Mouse (Mus musculus): ENCODE results near the gene Cactin. TPM values are rescaled to one million over a fixed set of nuclear protein-coding genes. Genes with fewer than 3 reads are reported as not detected.
A peak's percentile ranks its signal among the peaks of the same experiment; 100 is the strongest.

The Cactin gene
- polyA plus RNA-seq, 1 experiment from 2014 or later: 15.0 TPM

GRCm38 (mm10) chr10:81363436-81364346 lies 42.8 kb downstream of the Cactin start:
- Histone ChIP-seq H3K36me3 (ENCODE audit: control insufficient read depth, insufficient read depth) (peaks cover 44% of the 10 kb centered on the region), H3K4me2 (replicated peaks; ENCODE audit: low read depth) (peak overlapping the region; percentile 57), H3K4me3 (ENCODE audit: low read depth, low read length) (peak overlapping the region; percentile 16; the same call in 1 of the 2 replicates), H3K27ac (ENCODE audit: low read depth, low read length) (no peak overlapping the region), H3K9me3 (ENCODE audit: control insufficient read depth) (no peaks in the 10 kb centered on the region), H3K4me1 (replicated peaks; ENCODE audit: control insufficient read depth, insufficient read depth, low read length) (peaks cover 35% of the 10 kb centered on the region), H3K9ac (ENCODE audit: low read depth, low read length) (no peak overlapping the region; the same call in 1 of the 2 replicates), H3K27me3 (replicated peaks; ENCODE audit: control insufficient read depth, insufficient read depth, low read length) (no peaks in the 10 kb centered on the region)
- no peak for TF ChIP-seq CTCF (IDR thresholded peaks at IDR 0.05; ENCODE audit: low read depth)
- 23% methylated on average over 54 of the region's 54 CpGs for WGBS
- ATAC-seq: no peak

DNA sequence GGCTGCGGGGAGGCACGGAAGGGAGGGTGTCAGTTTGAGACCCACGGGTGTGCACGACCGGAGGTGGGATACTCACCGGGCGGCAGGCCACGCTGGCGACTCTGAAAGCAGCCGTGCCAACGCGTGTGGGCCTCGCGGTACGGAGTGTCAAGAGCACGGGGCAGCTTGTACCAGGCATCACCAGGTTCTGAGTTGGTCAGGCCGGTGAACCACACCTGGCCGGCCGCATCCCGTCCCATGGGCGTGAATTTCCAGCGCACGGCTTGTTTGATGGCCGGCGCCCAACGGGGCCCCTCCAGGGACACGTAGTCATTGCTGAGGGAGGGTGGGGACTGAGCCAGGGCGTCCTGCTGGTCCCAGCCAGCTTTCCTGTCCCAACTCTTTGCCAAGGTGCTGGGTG lies 43.8 kb downstream of the Cactin start:
- H3K9me3 ChIP-seq (ENCODE audit: control insufficient read depth): no peaks in the 10 kb centered on the region
- peaks cover 54% of the 10 kb centered on the region for H3K36me3 ChIP-seq (ENCODE audit: control insufficient read depth, insufficient read depth)
- 18% methylated on average over 28 of the region's 28 CpGs for WGBS
- peak overlapping the region; percentile 16; the same call in 1 of the 2 replicates for H3K4me3 ChIP-seq (ENCODE audit: low read depth, low read length)
- H3K4me1 ChIP-seq (replicated peaks; ENCODE audit: control insufficient read depth, insufficient read depth, low read length): peaks cover 34% of the 10 kb centered on the region
- no peak for ATAC-seq
- H3K27ac ChIP-seq (ENCODE audit: low read depth, low read length): no peak overlapping the region
- TF ChIP-seq CTCF (IDR thresholded peaks at IDR 0.05; ENCODE audit: low read depth): no peak
- H3K9ac ChIP-seq (ENCODE audit: low read depth, low read length): no peak overlapping the region
- peak overlapping the region; percentile 57 for H3K4me2 ChIP-seq (replicated peaks; ENCODE audit: low read depth)
- no peaks in the 10 kb centered on the region for H3K27me3 ChIP-seq (replicated peaks; ENCODE audit: control insufficient read depth, insufficient read depth, low read length)

DNA sequence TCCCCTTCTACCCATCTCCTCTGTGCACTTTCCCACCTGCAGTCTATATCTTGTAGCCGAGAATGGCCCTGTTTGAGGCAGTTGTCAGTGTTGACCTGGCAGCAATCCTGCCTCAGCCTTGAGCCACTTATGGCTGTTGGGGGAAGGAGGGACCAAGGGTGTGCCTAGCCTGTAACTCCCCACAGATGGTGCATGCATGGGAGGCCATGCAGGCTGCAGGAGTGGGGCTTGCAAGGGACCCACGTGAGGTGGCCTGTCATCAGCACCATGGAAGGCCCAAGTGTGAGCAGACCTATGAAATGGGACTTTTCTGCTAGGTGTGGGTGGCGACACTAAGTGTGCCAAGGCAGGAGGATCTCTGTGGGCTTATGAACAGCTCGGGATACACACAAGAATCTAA lies 44.2 kb downstream of the Cactin start:
- H3K4me3 ChIP-seq (ENCODE audit: low read depth, low read length): no peak overlapping the region
- H3K4me1 ChIP-seq (replicated peaks; ENCODE audit: control insufficient read depth, insufficient read depth, low read length): peaks cover 34% of the 10 kb centered on the region
- no peak for TF ChIP-seq CTCF (IDR thresholded peaks at IDR 0.05; ENCODE audit: low read depth)
- H3K9ac ChIP-seq (ENCODE audit: low read depth, low read length): no peak overlapping the region
- 0 out of 2 replicates have a peak overlapping the region, but pooled peaks have one; percentile 47 for H3K27ac ChIP-seq (ENCODE audit: low read depth, low read length)
- WGBS: 26% methylated on average over 4 of the region's 4 CpGs
- H3K9me3 ChIP-seq (ENCODE audit: control insufficient read depth): no peaks in the 10 kb centered on the region
- H3K4me2 ChIP-seq (replicated peaks; ENCODE audit: low read depth): peak overlapping the region; percentile 57
- peaks cover 58% of the 10 kb centered on the region for H3K36me3 ChIP-seq (ENCODE audit: control insufficient read depth, insufficient read depth)
- ATAC-seq: no peak
- H3K27me3 ChIP-seq (replicated peaks; ENCODE audit: control insufficient read depth, insufficient read depth, low read length): no peaks in the 10 kb centered on the region

DNA sequence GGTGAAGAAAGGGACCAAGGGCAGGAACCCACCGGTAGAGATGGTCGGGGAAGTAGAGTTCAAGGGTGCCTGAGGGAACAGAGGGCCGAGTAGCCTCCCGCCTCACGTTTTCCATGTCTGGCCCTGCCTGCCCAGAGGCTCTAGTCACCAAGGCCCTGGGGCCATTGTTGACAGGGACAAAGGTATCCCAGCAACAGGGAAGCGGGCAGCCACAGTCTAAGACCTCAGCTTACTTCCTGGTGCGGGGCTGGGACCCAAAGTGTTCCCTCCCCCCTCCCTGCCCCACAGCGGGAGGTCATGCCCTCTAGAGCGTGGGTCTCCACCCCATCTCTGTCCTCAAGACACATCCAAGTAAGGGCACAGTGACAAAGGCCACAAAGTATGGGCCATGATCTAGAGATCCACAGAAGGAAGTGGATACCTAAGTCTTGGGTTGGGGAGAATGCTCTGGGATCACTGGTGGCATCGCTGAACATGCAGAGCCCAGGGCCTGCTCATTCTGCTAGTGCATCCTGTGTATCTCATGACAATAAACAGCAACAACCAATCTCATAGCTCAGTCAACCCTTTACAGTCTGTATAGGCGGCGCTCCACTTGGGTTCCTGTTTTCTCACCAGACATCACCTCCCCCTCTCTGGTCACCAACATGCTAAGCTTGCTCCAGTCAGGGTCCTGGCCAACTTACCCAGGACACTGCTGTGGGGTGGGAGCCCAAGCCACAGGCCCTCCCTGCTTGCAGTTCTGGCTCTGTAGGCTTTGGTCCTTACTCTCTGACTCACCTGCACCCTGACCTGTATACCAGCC lies 45.0 kb downstream of the Cactin start, which contains the start of gene 4930404N11Rik:
4930404N11Rik (minus strand) TSS at position 145 of the 805 bp plus-strand sequence.
- WGBS: 31% methylated on average over 12 of the region's 12 CpGs
- Histone ChIP-seq H3K4me3 (ENCODE audit: low read depth, low read length) (peak within 1 kb of the TSS; percentile 16; the same call in 1 of the 2 replicates), H3K27ac (ENCODE audit: low read depth, low read length) (peak within 1 kb of the TSS; percentile 47), H3K27me3 (replicated peaks; ENCODE audit: control insufficient read depth, insufficient read depth, low read length) (no peaks in the 10 kb centered on the region), H3K9ac (ENCODE audit: low read depth, low read length) (no peak within 1 kb of the TSS), H3K4me2 (replicated peaks; ENCODE audit: low read depth) (peak within 1 kb of the TSS; percentile 57), H3K36me3 (ENCODE audit: control insufficient read depth, insufficient read depth) (peaks cover 66% of the 10 kb centered on the region), H3K9me3 (ENCODE audit: control insufficient read depth) (no peaks in the 10 kb centered on the region), H3K4me1 (replicated peaks; ENCODE audit: control insufficient read depth, insufficient read depth, low read length) (peaks cover 34% of the 10 kb centered on the region)
- ATAC-seq: peak; percentile 12; the same call in 1 of the 2 replicates
- no peak for TF ChIP-seq CTCF (IDR thresholded peaks at IDR 0.05; ENCODE audit: low read depth)

DNA sequence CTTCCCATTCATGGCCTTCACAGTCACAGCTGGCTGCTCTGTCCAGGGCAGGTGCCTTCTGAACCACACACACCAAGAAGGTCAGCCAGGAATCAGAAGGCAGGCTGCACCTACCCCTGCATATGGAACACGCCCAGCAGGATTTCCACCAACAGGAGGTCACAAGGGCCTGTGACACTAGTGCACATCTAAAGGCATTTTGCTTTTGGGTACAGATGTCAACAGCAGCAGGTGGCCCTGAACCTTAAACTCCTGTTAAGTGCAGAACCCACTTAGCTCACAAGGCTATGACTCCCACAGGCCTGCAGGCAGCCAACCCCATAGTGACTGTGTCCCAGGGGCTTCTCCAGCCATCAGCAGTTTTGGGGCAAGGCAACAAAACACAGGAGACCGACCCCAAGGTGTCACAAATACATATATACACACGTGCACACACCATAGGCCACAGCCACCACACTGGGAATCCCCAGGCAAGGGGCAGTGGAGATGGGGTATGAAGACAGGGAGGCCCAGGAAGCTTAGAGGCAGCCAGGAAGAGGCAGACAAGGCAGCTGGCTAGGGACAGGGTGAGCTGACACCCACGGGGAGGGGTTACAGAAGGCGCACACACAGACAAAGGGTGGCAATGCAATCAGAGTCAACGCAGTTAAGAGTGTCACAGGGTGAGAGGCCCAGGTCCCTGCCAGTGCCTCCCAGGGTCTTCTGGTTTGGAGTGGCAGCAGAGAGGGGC lies 45.7 kb downstream of the Cactin start:
- WGBS: 55% methylated on average over 6 of the region's 6 CpGs
- Histone ChIP-seq H3K9ac (ENCODE audit: low read depth, low read length) (no peak overlapping the region), H3K4me1 (replicated peaks; ENCODE audit: control insufficient read depth, insufficient read depth, low read length) (peaks cover 34% of the 10 kb centered on the region), H3K27ac (ENCODE audit: low read depth, low read length) (peak overlapping the region; percentile 47; the same call in 1 of the 2 replicates), H3K4me2 (replicated peaks; ENCODE audit: low read depth) (no peak overlapping the region), H3K4me3 (ENCODE audit: low read depth, low read length) (no peak overlapping the region), H3K27me3 (replicated peaks; ENCODE audit: control insufficient read depth, insufficient read depth, low read length) (no peaks in the 10 kb centered on the region), H3K9me3 (ENCODE audit: control insufficient read depth) (no peaks in the 10 kb centered on the region), H3K36me3 (ENCODE audit: control insufficient read depth, insufficient read depth) (peaks cover 70% of the 10 kb centered on the region)
- TF ChIP-seq CTCF (IDR thresholded peaks at IDR 0.05; ENCODE audit: low read depth): no peak
- peak; percentile 9 for ATAC-seq
